Mouse (Mus musculus) urinary bladder, adult 18-20 months (tissue): ENCODE data around the gene Gpr162.
A peak's percentile ranks its signal among the peaks of the same experiment; 100 is the strongest.
"Not testable (repeated sequence)": the region's sequence is repeated elsewhere in the genome, so short reads cannot be mapped to it uniquely, and the experiment has no call there.

Source experiments
- DNase-seq, 2 experiments: peaks; one replicate each; pipeline ENCODE4 v3.0.0; 2022; ENCODE audit warnings: low spot score in 2 of 2, mixed read lengths in 2 of 2

Gene Gpr162

DNA sequence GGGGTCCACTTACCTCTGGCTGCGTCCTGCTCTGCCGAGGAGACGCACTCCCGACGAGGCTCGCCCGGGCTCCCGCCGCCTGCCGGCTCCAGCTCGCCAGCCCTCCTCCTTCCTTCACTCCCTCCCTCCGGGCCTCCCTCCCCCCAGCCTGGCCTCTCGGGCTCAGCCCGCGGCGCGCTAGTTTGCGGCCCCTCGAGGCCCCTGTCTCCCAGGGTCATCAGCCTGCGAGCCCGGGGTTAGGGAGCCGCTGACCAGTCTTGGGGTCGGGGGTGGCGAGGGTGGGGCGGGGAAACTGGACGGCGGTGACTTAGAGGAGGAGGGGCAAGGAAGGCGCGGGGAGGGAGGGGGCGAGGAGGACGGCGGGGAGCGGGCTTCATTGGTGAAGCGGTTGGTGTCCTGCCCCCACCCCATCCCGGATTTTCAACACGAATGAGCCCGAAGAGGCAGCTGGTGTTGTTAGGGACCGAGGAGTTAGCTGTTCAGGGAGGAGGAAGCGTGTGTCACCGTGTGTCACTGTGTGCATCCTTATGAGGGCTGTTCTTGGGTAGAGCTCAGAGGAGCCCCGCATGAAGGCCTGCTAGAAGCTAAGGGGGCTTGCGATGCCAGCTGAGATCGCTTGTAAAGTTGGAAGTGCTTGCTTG, at the start of gene Gpr162:
Gene Gpr162, minus strand, starts transcription at position 326 of the 641 bp plus-strand sequence.
- peak; percentile 31 to 41 for DNase-seq

DNA sequence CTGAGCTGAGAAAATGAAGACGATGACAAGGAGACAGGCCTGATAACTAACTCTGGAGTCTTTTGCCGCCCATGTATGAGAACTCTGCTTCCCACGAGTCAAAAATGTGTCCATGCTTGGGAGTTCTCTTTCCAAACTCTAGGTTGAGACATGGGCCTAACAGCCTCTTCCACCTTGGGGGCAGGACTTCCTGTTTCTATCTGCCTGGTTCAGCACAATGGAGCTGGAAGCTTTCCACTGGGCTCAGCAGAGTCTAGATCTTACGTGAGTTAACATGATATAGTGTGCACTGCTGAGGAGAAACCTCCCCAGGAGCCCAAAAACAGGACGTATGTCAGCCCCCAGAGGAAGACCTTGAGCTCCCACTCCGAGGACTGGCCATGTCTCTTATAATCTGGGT, 49.4 kb upstream of the Gpr162 start:
- DNase-seq = no peak

DNA sequence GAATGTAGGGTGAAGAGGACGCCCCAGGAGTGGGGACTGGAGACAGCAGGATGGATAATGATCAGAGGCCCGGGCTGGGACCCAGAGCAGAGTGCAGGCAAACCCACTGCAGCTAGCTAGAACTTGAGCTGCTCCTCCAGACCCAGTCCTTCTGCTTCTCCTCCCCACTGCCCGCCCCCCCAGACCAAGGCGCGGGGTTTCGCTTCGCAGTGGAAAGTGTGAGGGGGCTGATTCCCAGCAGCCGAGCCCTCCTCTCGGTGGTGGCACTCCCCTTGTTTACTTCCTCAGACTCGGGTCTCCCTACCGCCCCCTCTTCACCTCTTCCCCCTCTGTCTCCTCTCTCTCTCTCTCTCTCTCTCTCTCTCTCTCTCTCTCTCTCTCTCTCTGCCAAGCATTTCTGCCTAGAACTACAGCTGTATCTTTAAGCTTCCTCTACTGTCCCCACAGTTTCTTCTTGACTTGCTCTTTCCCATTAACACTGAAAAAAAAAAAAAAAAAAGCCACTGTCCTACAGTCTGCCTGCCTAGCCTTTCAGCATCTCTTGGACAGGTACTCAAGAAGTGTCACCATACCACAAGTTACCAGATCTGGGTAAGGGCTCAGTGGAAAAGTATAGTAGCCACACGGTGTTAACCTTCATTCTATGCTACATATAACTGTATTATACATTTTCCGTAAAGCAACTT, 47.9 kb upstream of the Gpr162 start, which contains the start of gene Lag3:
Gene Lag3, minus strand, starts transcription at position 173 of the 686 bp plus-strand sequence.
- DNase-seq = no peak

DNA sequence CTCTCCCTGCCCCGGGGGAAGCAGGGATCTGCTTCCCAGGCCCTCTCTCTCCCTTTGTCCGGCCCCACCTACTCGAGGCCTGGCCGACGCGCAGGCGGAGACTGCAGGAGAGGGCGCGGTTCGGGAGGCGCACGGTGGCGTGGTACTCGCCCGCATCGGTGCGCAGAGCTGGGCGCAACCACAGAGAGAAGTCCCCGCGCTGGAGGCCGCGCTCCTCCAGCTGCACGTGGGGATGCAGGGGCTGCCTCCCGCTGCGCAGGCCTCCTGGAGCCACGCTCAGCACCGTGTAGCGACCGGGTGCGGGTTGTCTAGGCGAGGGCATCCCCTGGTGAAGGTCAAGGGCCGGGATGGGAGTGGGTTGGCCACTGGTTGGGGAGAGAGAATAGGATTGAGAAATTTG, 46.2 kb upstream of the Gpr162 start:
- no peak for DNase-seq

DNA sequence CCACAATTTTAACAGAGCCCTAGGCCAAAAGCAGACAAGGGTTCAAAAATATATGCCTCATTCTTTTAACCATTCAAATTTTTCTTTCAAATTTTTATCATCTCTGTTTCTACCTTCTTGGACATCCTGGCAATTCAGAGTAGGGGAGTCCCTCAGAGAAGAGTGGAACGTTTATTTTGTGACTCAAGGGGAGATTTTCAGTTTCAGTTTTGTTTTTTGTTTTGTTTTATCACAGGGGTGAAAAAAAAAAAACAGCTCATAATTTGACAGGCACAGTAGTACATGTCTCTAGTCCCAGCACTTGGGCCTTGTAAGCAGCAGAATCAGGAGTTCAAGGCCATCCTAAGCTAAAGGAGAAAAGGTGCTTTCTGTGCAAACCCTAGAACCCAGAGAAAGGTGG, 44.0 kb upstream of the Gpr162 start:
- DNase-seq = no peak

DNA sequence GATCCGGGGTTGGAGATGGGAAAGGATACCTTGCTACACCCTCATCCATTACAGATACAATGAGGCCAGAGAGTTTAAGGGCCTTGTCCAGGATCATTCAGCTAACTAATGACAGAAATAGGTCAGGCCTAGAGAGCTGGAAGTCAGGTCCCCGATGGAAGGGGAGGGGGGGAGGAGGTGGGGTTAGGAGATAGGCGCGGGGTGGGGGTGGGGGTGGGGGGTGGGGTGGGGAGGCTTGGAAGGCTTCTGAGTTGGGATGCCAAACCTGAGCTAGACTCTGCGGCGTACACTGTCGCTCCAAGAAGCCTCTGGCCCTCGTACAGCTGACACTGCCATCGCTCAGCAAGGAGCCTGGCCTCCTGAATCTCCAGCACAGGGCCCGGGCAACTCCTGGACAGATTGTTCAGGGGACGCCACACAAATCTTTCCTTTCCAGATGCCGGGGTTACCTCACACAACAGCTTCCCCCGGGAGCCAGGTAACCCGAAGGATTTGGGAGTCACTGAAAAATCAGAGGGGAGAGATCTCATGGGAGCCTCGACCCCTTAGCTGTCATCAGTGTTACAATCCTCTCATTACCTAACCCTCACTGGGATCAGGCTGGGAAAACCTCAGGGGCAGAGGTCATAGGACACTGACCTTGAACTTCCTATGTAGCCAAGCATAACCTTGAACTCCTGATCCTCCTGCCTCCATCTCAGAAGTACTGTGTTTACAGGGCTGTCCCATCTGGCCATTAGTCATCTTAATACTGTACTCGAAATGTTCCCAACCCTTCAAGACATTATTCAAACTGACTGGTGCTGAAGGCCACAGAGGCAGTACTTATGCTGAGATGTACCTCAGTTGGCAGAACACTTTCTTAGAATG, 41.4 kb upstream of the Gpr162 start:
- no peak for DNase-seq

GRCm38 (mm10) chr6:124904161-124904981, 40.6 kb upstream of the Gpr162 start:
- peak; percentile 26 to 68 for DNase-seq

GRCm38 (mm10) chr6:124903580-124904151, 39.9 kb upstream of the Gpr162 start:
- peak; percentile 94 to 98 for DNase-seq

- no peak for DNase-seq
Observed at GRCm38 (mm10) chr6:124901851-124902250, 38.1 kb upstream of the Gpr162 start.

DNA sequence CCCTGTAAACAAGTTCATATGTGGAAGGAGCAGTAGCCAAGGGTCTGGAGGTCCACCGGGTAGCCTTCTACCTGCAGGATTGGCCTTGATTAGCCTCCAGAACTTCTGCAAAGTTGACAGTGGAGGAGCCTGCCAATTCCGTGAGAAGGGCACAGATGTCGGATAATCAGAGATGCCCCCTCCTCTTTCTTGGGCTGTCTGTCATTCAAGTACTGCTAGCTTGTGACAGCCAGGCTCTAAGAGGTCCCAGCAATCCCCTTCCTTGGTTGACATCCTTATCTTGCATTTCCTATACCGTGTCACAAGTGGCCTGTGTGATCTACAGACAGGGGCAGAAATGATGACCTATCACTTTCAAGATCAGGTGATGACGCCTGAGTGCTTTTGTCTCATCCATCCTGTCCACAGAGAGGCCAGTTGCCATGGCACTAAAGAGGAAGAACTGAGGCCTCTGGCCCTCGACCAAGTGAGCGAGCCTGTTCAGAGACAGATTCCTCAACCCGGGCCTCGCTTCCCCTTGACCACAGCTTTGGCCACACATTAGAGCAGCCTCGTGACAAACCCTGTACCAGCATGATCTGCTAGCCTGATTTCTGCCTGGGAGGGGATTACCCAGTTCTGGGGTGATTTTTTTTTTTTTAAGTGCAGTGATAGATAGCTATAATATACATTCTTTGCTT, 37.2 kb upstream of the Gpr162 start:
- DNase-seq = no peak

DNA sequence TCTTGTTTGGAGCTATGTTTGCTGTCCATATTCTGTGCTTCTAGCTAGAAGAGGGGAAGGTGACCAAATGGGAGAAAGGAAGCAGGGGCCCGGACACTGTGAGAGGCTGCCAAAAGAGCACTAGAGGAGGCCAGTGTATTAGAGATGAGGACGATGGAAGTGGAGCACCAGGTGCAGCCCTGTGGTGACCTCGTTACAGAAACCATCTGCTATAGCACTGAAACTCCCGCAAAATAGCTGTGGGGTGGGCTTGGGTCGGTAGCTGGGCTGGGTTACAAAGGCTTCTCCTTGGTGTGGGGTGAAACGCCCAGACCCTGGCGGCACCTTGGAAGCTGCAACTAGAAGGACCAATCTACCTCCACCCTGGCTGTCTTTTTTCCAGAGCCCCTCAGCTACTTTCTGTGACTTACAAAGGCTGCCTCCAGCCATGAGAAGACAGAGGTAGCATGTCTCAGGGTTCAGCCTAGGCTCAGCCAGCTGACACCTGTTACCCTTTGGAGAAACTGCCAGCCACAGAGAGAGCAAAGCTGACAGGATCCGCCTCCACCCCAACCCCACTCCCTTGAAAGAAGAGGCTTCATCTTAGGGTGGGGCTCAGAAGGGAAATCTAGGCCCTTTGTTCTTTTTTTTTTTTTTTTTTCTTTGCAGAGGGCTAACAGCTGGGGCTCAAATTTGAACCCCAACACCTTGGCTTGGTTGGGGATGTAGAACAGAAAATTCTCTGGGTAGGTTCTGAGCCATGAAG, 36.4 kb upstream of the Gpr162 start:
- no peak for DNase-seq

DNA sequence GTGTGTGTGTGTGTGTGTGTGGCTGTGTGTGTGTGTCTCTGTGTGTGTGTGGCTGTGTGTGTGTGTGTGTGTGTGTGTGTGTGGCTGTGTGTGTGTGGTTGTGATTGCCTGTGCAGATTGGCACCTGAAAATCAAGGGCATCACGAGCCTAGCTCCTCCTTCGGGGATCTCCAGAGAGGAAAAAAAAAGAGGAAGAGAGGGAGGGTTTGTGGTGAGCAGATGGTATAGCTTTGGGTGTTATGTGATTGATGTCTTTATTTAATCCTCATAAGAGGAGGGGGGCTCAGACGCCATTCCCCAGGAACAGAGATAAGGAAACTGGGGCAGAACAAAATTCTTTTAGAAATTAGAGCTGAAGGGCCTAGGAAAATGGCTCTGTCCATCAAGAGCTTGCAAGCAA, 34.6 kb upstream of the Gpr162 start:
- no peak for DNase-seq

DNA sequence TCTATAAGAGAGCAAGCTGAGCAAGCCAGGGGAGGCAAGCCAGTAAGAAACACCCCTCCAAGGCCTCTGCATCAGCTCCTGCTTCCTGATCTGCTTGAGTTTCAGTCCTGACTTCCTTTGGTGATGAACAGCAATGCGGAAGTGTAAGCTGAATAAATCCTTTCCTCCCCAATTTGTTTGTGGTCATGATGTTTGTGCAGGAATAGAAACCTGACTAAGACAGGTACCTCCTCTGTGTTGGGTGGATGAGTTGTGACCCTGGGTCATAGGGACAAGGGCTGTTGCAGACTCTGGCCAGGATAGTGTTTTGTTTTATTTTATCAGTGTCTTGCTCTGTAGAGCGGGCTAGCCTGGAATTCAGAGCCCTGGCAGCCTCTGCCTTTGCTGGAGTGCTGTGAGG, 30.3 kb upstream of the Gpr162 start:
- not testable (repeated sequence) for DNase-seq

DNA sequence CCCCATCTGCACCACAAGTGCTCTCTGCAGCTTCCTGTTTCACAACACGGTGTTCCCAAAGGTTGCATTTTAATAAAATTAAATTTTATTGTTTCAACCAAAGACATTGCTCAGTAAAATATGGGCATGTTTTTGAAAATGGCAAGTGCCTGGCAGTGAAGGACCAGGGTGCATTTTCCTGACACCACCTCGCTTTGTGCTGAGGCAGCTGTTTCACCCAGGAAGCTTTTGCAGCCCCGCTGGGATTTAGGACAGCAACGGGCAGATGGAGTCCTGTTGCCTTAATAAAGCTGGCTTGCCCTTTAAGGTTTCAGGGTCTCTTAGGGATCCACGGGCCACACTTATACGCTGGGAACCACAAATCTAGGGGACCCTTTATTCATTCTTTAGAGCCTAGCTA, 27.2 kb upstream of the Gpr162 start:
- DNase-seq = no peak

- DNase-seq = no peak
Observed at GRCm38 (mm10) chr6:124888555-124889125, 24.9 kb upstream of the Gpr162 start.

GRCm38 (mm10) chr6:124887986-124888385, 24.2 kb upstream of the Gpr162 start, which contains the start of gene Cd4:
Gene Cd4 (minus strand): TSS chr6:124888221.
- DNase-seq = no peak

- DNase-seq = no peak
Observed at GRCm38 (mm10) chr6:124885956-124886381, 22.2 kb upstream of the Gpr162 start.

GRCm38 (mm10) chr6:124884714-124885500, 21.1 kb upstream of the Gpr162 start:
- no peak for DNase-seq

DNA sequence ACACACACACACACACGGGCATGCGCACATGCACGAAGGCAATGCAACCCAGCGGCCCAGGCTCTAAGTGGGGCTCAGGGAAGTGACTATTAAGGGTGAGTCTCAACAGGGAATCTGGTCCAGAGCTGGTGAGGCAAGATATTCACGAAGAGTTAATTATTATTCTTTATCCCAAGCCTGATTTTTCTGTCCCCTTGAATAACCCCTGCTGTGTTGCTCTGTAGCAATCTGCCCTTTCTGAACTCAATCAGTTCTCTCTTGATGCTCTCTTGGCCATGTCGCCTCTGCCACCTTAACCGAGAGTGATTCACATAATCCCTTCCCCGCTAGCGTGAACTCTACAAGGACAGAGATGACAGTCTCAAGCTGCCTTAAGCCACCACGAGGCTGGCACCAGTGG, 19.6 kb upstream of the Gpr162 start:
- DNase-seq = no peak
